Mouse (Mus musculus) hindbrain, embryonic 11.5 days (tissue): ENCODE results near the gene Fgr. TPM values are rescaled to one million over a fixed set of nuclear protein-coding genes. Genes with fewer than 3 reads are reported as not detected.

ENCODE experiments used
- polyA plus RNA-seq: library from polyadenylated mRNA; unstranded; fragments of >200 nt; fragmentation: Nextera tagmentation; extraction: Ambion mirVana; gene quantifications from 2 replicates; pipeline ENCODE4 v1.2.1, GENCODE M21; 2014

Fgr gene
- polyA plus RNA-seq, 1 experiment from 2014 or later: 0.34 TPM

Other genes with a start within 250 kb of the Fgr start
- gene Xkr8, start 241.5 kb upstream of the Fgr start, polyA plus RNA-seq: 3.7 and 4.1 TPM in 2 replicates
- 1.7 and 1.8 TPM in 2 replicates for gene Smpdl3b, start 216.8 kb upstream of the Fgr start, polyA plus RNA-seq
- gene Rpa2, start 205.8 kb upstream of the Fgr start, polyA plus RNA-seq: 121 and 130 TPM in 2 replicates
- gene Themis2, start 177.7 kb upstream of the Fgr start, polyA plus RNA-seq: 0.67 and 0.69 TPM in 2 replicates
- gene Ppp1r8, start 130.9 kb upstream of the Fgr start, polyA plus RNA-seq: 87.2 and 114 TPM in 2 replicates
- 105 and 106 TPM in 2 replicates for gene Stx12, start 89.6 kb upstream of the Fgr start, polyA plus RNA-seq
- 29.7 and 31.9 TPM in 2 replicates for gene Fam76a, start 51.5 kb upstream of the Fgr start, polyA plus RNA-seq
- gene Ahdc1, start 37.2 kb downstream of the Fgr start, polyA plus RNA-seq: 6.8 and 9.0 TPM in 2 replicates
- gene Wasf2, start 156.4 kb downstream of the Fgr start, polyA plus RNA-seq: 34.6 and 58.4 TPM in 2 replicates
- gene Cd164l2, start 238.0 kb downstream of the Fgr start, polyA plus RNA-seq: 0.91 and 0.93 TPM in 2 replicates
- gene Gpr3, start 238.4 kb downstream of the Fgr start, polyA plus RNA-seq: 0.19 and 0.50 TPM in 2 replicates